In the genomic region with DNA sequence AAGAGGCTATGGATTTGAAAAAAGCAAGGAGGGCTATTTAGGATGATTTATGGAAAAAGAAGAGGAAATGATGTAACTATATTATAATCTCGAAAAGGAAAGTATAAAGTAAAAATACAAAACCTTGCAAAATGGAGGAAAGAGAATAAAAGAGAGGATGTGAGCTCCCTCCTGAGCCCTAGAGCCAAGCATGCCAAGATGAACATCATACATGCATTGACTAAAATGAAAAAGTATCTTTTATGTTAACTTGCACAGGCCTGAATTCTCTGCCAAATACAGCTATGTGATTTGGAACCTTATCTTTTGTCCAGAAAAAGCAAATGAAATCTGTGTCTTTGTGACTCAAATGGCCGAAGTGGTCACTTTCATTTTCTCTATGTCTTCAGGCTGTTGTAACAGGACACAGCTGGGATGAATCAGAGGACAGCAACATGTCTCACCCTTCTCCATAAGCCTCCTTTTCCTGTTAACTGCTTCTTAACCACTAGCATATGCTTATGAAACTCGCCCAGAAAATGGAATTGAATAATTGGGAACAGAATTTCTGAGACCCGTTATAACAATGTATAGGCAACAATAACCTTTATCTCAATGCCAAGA, we compare ENCODE assay signal across 9 mouse cellular contexts. TPM values are rescaled to one million over a fixed set of nuclear protein-coding genes. Genes with fewer than 3 reads are reported as not detected.
DNase-seq lines count a peak whose midpoint lies in the region; ATAC-seq and TF ChIP-seq lines count a peak whose summit lies in the region.
"Had no signal": no experiment of that assay in that cellular context is flagged by ENCODE, and none has a peak within 500 bp of the region (broad histone marks: within the 10 kb centered on the region; RNA-seq: fewer than 3 reads in every experiment).

No protein-coding gene starts in this region.

- H3K4me3 ChIP-seq in embryonic facial prominence, embryonic 11.5 days (ENCODE audit: low read depth, low read length) = no peak overlapping the region
- no peak overlapping the region for H3K4me3 ChIP-seq in embryonic facial prominence, embryonic 10.5 days
- H3K4me3 ChIP-seq in CH12.LX (replicated peaks in 1 of 3; ENCODE audit: low read depth in 2 of 3, low read length in 2 of 3, poor library complexity in 1 of 3) = no peak overlapping the region
- 0 out of 2 replicates have a peak overlapping the region, but pooled peaks have one; percentile 8 for H3K4me3 ChIP-seq in heart, postnatal 0 days (ENCODE audit: low read depth, low read length)

- H3K4me2 ChIP-seq in embryonic facial prominence, embryonic 11.5 days (ENCODE audit: low read depth, low read length) = no peak overlapping the region
- peak overlapping the region; percentile 78 for H3K4me2 ChIP-seq in CH12.LX (ENCODE audit: insufficient read depth, low read depth, poor library complexity, severe bottlenecking)
- peak overlapping the region; percentile 35; the same call in 1 of the 2 replicates for H3K4me2 ChIP-seq in heart, postnatal 0 days (ENCODE audit: low read depth, low read length)

- H3K27me3 ChIP-seq in embryonic facial prominence, embryonic 11.5 days (ENCODE audit: control insufficient read depth, insufficient read depth, low read length) = no peaks in the 10 kb centered on the region
- H3K27me3 ChIP-seq in embryonic facial prominence, embryonic 10.5 days (replicated peaks; ENCODE audit: low read depth, poor library complexity, severe bottlenecking) = no peaks in the 10 kb centered on the region
- no peaks in the 10 kb centered on the region for H3K27me3 ChIP-seq in CH12.LX (replicated peaks)
- H3K27me3 ChIP-seq in heart, postnatal 0 days (ENCODE audit: control insufficient read depth, insufficient read depth, low read length) = no peaks in the 10 kb centered on the region

- no peaks in the 10 kb centered on the region for H3K9me3 ChIP-seq in embryonic facial prominence, embryonic 11.5 days (replicated peaks; ENCODE audit: control insufficient read depth, low read length)
- H3K9me3 ChIP-seq in embryonic facial prominence, embryonic 10.5 days = no peaks in the 10 kb centered on the region
- H3K9me3 ChIP-seq in CH12.LX (replicated peaks; ENCODE audit: low read length) = no peaks in the 10 kb centered on the region
- no peaks in the 10 kb centered on the region for H3K9me3 ChIP-seq in heart, postnatal 0 days (replicated peaks; ENCODE audit: control insufficient read depth, low read length)

- H3K79me2 ChIP-seq in CH12.LX (replicated peaks; ENCODE audit: control insufficient read depth, extremely low read depth, insufficient read depth, poor library complexity, severe bottlenecking) = no peaks in the 10 kb centered on the region

- H3K4me1 ChIP-seq in embryonic facial prominence, embryonic 11.5 days (ENCODE audit: control insufficient read depth, insufficient read depth, low read length) = no peaks in the 10 kb centered on the region
- H3K4me1 ChIP-seq in embryonic facial prominence, embryonic 10.5 days = 0 out of 2 replicates have a peak, but pooled peaks cover 3% of the 10 kb centered on the region
- peaks cover 9 to 14% of the 10 kb centered on the region in 2 experiments; a peak in 3 of 4 replicates for H3K4me1 ChIP-seq in CH12.LX (ENCODE audit: control insufficient read depth in 1 of 2, insufficient read depth in 2 of 2)
- H3K4me1 ChIP-seq in heart, postnatal 0 days (ENCODE audit: control insufficient read depth, insufficient read depth) = peaks cover 6% of the 10 kb centered on the region; the same call in 1 of the 2 replicates

- WGBS in embryonic facial prominence, embryonic 11.5 days = 42% methylated on average over 4 of the region's 4 CpGs
- WGBS in embryonic facial prominence, embryonic 10.5 days = 48% methylated on average over 4 of the region's 4 CpGs
- 36% methylated on average over 4 of the region's 4 CpGs for WGBS in heart, postnatal 0 days

- H3K27ac ChIP-seq in embryonic facial prominence, embryonic 11.5 days (replicated peaks; ENCODE audit: low read depth, low read length) = no peak overlapping the region
- no peak overlapping the region for H3K27ac ChIP-seq in embryonic facial prominence, embryonic 10.5 days (replicated peaks)
- H3K27ac ChIP-seq in CH12.LX (ENCODE audit: insufficient read depth, low read depth) = no peak overlapping the region
- peak overlapping the region; percentile 62 for H3K27ac ChIP-seq in heart, postnatal 0 days (ENCODE audit: low read depth)

- no peak for ATAC-seq in embryonic facial prominence, embryonic 11.5 days (replicated peaks; ENCODE audit: insufficient number of reproducible peaks, low FRiP score, low TSS enrichment, low read depth)
- peak; percentile 64; the same call in 1 of the 2 replicates for ATAC-seq in heart, postnatal 0 days (ENCODE audit: insufficient read depth, low read depth)
- no peak for ATAC-seq in megakaryocyte-erythroid progenitor cell, adult 5-6 weeks (replicated peaks; ENCODE audit: low FRiP score, low TSS enrichment, poor library complexity, severe bottlenecking)
- no peak for ATAC-seq in CD4-positive, CD25-positive, alpha-beta regulatory T cell, adult 4 months
- ATAC-seq: hindbrain, embryonic 16.5 days had no signal

- DNase-seq in embryonic facial prominence, embryonic 11.5 days (ENCODE audit: low spot score) = peak; percentile 72
- no peak for DNase-seq in embryonic facial prominence, embryonic 10.5 days (ENCODE audit: low spot score)
- no peak for DNase-seq in CH12.LX (ENCODE audit: extremely low read depth)
- peak; percentile 80 for DNase-seq in heart, postnatal 0 days (ENCODE audit: low spot score)
- peak; percentile 65 for DNase-seq in lung, postnatal 10 days
- no peak for DNase-seq in thymus, postnatal 0 days (ENCODE audit: low spot score)

- H3K36me3 ChIP-seq in embryonic facial prominence, embryonic 11.5 days (replicated peaks; ENCODE audit: control insufficient read depth, insufficient read depth, low read depth, low read length) = no peaks in the 10 kb centered on the region
- H3K36me3 ChIP-seq in embryonic facial prominence, embryonic 10.5 days (replicated peaks) = no peaks in the 10 kb centered on the region
- H3K36me3 ChIP-seq in CH12.LX (replicated peaks in 1 of 2; ENCODE audit: control insufficient read depth in 1 of 2, insufficient read depth in 1 of 2, low read length in 1 of 2) = no peaks in the 10 kb centered on the region
- H3K36me3 ChIP-seq in heart, postnatal 0 days (replicated peaks; ENCODE audit: control insufficient read depth, insufficient read depth, low read length) = no peaks in the 10 kb centered on the region

- no peak for TF ChIP-seq RAD21 in CH12.LX (IDR thresholded peaks at IDR 0.05; ENCODE audit: low read depth, low read length)

- TF ChIP-seq CTCF in CH12.LX (conservative IDR thresholded peaks at IDR 0.05 in 1 of 2, IDR thresholded peaks at IDR 0.05 in 1 of 2; ENCODE audit: low read depth in 2 of 2, low read length in 2 of 2) = no peak
- TF ChIP-seq CTCF in heart, postnatal 0 days (IDR thresholded peaks at IDR 0.05; ENCODE audit: low read depth) = no peak

- in situ Hi-C loops in CH12.LX (cut with MboI; ENCODE audit: low pct_ligation_motif_present, low pct_unique_long_range_greater_than_20kb, low sequenced_read_pairs) = no loop called here

- dilution Hi-C loops in CH12.LX (cut with MboI; ENCODE audit: extremely low pct_ligation_motif_present, extremely low pct_unique_long_range_greater_than_20kb, low sequenced_read_pairs) = no loop called here

- peak; percentile 44; the same call in 1 of the 2 replicates for TF ChIP-seq EP300 in CH12.LX (IDR thresholded peaks at IDR 0.05; ENCODE audit: low read length)
- no peak for TF ChIP-seq EP300 in heart, postnatal 0 days (IDR thresholded peaks at IDR 0.05; ENCODE audit: low read depth)

- no peak for TF ChIP-seq POLR2A in CH12.LX (IDR thresholded peaks at IDR 0.05; ENCODE audit: low read depth, low read length)

- H3K9ac ChIP-seq in embryonic facial prominence, embryonic 11.5 days (replicated peaks; ENCODE audit: low read length) = no peak overlapping the region
- peak overlapping the region; percentile 56 for H3K9ac ChIP-seq in CH12.LX (ENCODE audit: insufficient read depth, low read depth)
- H3K9ac ChIP-seq in heart, postnatal 0 days (replicated peaks; ENCODE audit: low read depth, low read length) = no peak overlapping the region

TF ChIP-seq in CH12.LX, 34 proteins besides CTCF, POLR2A, EP300 and RAD21:
- TF ChIP-seq KAT2A (IDR thresholded peaks at IDR 0.05; ENCODE audit: insufficient replicate concordance, low read length) (no peak), IRF4 (IDR thresholded peaks at IDR 0.05; ENCODE audit: low read depth, low read length) (peak; percentile 23; the same call in 1 of the 2 replicates)

RNA-seq across cellular contexts. Expression of a gene that starts 29.5 kb away (rescaled TPM):
- polyA plus RNA-seq in embryonic facial prominence, embryonic 11.5 days (2014; fragmentation: Nextera tagmentation; extraction: Ambion mirVana) = 1.1 and 2.3 TPM in 2 replicates
- 0.25 and 0.72 TPM in 2 replicates for polyA plus RNA-seq in embryonic facial prominence, embryonic 10.5 days (2016; fragmentation: Nextera tagmentation; extraction: Ambion mirVana)
- total RNA-seq in CH12.LX (2012; rRNA removed) (not detected in 2 replicates), CH12.LX (2014; rRNA removed) (not detected in 2 replicates)
- polyA plus RNA-seq in CH12.LX (2012; ENCODE audit: insufficient read length, low read depth) = not detected in 2 replicates
- 1.5 and 2.7 TPM in 2 replicates for total RNA-seq in heart, postnatal 0 days (2014; rRNA removed; ENCODE audit: low replicate concordance)
- 0.92 and 1.3 TPM in 2 replicates for polyA plus RNA-seq in heart, postnatal 0 days (2015; fragmentation: Nextera tagmentation; extraction: Ambion mirVana)
- not detected in 2 replicates for total RNA-seq in megakaryocyte-erythroid progenitor cell, adult 5-6 weeks (2014; fragmentation: Nextera tagmentation)
- total RNA-seq in megakaryocyte-erythroid progenitor cell, adult 5-6 weeks (2017) = not detected in 2 replicates
- polyA plus RNA-seq in CD4-positive, CD25-positive, alpha-beta regulatory T cell, adult 4 months (2017; shearing (Covaris generic)) = not detected
- polyA plus RNA-seq in thymus, postnatal 0 days (2015; fragmentation: Nextera tagmentation; extraction: Ambion mirVana) = 1.3 and 2.0 TPM in 2 replicates

Comparison
In these comparisons a context has a peak if more than half of its experiments do, and no peak if none do; other contexts are left out.
1. DNase-seq: peak in embryonic facial prominence, embryonic 11.5 days (single experiment), heart, postnatal 0 days (single experiment) and lung, postnatal 10 days (single experiment); none in embryonic facial prominence, embryonic 10.5 days (single experiment), CH12.LX (single experiment) and thymus, postnatal 0 days (single experiment).